Mouse (Mus musculus) megakaryocyte-erythroid progenitor cell, adult 5-6 weeks (primary cell): Measurements from ENCODE around the gene Ptma. TPM values are rescaled to one million over a fixed set of nuclear protein-coding genes. Genes with fewer than 3 reads are reported as not detected.
"Not testable (repeated sequence)": the region's sequence is repeated elsewhere in the genome, so short reads cannot be mapped to it uniquely, and the experiment has no call there.

Source experiments
- ATAC-seq: replicated peaks from 2 replicates; pipeline ENCODE4 v1.8.0; 2016; ENCODE audit warnings: mild to moderate bottlenecking, inconsistent platforms; ENCODE audit not compliant: severe bottlenecking, poor library complexity, low FRiP score, low TSS enrichment
- total RNA-seq, 2 experiments: library from RNA; stranded (forward) in 1 of 2; stranded (reverse) in 1 of 2; fragments of 200-1000, 215-1000 nt in 1 of 2; fragments of >200 nt in 1 of 2; fragmentation: Nextera tagmentation in 1 of 2; gene quantifications; 2 replicates each; pipeline ENCODE4 v1.2.3; 2014 to 2017

Gene Ptma
- total RNA-seq, 2 experiments from 2014 or later: 3,273 to 4,983 TPM

DNA sequence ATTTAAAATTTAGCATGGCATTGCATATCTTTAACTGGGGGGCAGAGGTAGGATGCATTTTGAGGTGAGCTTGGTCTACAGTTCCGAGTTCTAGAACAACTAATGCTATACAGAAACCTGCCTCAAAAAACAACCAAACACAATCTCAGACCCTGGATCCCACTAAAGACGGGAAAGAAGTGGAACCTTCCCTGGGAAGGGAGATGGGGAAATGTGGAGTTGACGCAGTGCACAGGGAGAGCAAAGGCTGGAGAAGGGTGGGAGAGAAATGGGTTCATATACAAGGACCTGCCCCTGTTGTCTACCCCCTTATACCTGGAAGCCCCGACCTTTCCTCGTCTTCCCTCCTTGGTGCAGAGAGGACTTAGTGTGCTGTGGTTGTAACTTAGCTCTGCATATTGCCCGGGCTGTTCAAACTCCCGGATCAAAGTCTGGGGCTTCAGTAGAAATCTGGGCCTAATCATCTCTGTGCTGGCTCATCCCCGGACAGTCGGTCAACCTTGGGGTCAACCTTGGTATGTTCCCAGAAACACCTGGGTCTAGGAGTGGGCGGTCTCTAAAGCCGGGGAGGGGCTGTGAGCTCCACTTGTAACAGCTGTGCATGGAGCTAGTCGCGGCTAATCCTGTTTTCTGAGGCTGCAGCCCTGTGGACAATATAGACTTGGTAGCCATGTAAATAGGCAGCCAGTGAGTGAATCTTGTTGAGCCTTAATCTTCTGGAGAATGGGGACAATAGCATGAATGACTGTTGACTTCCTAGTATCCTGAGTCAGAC is 5.2 kb downstream of the Ptma start:
- ATAC-seq: peak; percentile 20

DNA sequence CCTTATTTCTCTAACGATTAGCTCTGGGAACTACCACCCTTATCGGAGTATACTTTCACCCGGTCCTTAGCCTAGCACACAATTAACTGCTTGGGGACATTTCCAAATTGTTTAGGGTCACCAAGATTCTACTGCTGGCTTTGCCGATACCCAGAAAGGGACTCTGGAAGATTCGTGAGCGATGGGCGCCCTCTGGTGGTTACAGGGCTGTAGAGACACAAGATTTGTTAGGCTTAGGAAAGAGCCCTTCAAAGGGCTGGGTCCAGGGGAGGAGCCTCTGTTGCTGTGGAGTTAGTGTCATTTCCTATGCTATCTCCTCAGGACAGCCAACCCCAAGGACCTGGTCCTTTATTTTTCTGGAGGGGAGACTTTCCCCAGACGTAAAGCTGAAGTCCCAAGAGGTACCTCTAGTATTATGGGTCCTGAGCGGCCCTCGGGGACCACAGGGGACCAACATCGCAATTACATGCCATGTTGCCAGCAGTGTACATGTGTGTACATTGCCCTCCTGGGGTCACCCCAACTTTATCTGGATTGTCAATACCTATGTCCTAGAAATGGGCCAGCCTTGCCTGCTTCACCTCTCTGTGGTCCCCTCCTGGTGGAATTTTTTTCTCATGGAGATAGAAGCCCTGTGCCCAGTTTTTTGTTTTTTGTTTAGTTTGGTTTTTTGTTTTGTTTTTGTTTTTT is 6.0 kb downstream of the Ptma start:
- ATAC-seq: peak; percentile 65

DNA sequence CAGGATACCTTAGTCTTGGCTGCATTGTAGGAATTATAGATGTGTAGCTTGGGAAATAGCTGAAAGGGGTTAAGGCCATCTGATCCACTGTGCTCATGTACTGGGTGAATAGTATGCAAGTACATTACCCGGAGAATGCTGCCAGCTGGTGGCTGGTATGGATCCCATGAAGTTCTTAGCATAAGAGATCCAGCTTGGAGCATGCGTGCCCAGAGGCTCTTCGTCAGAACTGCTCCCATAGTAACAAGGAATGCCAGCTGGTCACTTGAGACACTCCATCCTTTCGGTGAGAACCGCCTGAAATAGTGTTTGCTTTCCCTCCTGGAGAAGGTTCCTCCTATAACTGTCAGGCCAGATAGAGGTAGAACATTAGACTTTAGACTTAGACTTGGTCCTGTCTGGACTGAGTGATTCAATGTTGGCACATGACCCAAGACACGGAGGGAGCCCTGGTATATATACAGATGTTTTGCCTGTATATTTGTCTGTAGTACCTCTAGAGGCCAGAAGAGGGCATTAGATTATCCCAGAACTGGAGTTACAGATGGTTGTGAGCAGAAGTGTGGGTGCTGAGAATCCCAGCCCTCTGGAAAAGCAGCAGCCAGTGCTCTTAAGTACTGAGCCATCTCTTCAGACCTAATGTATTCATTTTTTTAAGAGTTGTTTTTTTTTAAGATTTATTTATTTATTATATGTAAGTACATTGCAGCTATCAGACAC is 7.0 kb downstream of the Ptma start:
- no peak for ATAC-seq

DNA sequence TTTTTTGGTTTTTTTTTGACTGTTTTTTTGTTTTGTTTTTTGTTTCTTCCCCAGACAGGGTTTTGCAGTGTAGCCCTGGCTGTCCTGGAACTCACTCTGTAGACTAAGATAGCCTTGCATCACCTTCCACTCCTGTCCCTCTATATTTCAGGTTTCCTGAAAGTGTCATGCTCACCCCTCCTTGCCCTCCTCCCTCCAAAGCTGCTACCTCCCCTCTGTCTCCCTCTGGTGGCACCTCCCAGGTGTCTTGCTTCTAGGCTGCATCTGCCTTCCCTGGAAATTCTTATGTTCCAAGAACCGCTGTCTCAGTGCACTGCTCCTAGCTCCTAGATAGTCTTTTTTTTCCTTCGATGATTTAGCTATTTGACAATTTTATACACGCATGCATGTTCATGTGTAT is 11.9 kb downstream of the Ptma start:
- no peak for ATAC-seq

DNA sequence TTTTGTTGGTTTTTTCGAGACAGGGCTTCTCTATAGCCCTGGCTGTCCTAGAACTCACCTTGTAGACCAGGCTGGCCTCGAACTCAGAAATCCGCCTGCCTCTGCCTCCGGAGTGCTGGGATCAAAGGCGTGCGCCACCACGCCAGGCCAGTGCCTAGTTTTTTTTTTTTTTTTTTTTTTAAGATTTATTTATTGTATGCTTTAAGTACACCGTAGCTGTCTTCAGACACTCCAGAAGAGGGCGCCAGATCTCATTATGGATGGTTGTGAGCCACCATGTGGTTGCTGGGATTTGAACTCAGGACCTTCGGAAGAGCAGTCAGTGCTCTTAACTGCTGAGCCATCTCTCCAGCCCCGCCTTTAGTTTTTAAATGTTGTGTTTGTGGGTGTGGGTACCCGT is 13.1 kb downstream of the Ptma start:
- ATAC-seq: not testable (repeated sequence)

DNA sequence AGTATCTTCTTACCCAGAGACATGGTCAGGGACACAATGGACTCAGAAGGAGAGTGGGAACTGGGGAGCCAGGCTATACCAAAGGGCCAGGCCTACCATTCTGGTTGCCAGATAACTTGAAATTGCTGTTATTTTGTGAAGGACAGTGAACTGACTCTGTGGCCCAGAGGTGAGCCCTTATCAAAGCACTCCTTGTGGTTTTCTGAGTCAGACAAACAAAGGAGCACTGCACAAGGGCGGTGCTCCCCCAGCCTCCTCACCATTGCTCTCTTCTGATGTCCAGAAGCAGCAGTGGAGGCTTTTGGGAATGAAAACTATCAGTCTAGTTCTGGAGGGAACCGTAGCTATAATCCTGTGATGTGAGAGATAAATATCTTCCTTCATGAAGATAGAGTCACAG is 16.1 kb downstream of the Ptma start:
- peak; percentile 49 for ATAC-seq

DNA sequence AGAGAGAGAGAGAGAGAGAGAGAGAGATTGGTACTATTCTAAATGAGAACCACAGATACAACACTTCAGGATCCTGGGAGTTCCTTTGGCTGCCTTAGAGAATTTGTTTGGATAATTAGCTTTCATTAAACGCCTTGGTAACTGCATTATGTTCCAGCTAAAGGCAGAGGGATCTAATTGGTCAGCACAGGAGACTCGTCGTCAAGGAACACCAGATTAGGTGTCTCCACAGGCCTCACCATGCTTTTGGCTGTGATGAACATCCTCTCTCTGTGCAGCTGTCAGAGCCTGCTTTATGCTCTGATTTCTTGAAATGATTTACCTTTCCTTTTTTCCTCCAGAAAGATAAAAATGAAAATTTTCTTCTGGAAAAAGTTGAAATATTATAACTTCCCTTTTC is 20.3 kb downstream of the Ptma start:
- ATAC-seq: no peak

DNA sequence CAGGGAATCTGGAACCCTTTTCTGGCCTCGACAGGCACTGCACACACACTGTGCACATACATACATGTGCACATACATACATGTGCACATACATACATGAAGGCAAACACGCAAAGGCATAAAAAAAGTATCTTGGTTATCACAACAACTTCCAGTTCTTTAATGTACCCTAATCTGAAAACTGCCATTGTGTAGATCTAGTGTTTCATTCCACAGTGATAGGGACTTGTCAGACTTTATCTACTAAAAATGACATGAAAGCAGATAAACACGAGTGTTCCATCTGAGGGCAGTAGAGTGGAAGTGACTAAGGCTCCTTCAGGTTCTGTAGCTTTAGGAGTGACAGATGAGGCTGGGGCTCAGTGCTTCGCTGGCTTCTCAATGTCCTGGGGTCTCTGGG is 24.8 kb downstream of the Ptma start:
- ATAC-seq: no peak

DNA sequence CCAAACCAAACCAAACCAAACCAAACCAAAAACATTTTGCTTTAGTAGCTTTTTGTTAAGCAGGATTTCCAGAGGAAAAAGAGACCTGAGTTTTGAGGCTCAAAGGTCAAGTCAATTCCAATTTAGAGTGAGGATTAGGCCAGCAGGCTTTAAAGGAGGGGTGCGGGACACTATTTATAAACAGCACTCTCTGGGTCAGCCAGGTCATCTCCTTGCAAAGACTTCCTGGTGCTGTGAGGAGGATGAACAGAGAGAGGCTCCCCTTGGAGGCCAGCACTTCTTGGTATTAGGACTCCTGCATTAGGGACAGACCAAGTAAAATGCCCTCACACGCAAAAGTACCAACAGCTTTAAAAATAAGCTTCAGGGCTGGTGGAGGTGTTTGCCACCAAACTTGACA is 25.4 kb downstream of the Ptma start:
- no peak for ATAC-seq

DNA sequence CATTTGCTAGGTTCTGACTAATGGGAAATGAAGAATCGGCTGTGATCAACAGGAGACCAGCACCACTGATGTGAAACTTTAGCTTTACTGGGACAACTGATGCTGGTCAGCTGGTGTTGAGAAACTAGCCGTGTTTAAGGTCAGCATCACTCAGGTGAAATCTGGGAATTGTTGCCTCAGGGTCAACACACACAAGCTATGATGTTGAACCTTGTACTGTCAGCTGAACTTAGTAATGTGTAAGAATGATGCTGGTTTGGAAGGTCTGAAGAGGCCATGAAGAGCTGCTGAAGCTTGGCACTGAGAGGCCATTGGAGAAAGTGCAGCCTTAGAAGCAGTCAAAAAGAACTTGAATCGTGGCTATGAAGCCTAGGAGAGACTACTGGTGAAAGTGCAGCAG is 29.1 kb downstream of the Ptma start:
- no peak for ATAC-seq

DNA sequence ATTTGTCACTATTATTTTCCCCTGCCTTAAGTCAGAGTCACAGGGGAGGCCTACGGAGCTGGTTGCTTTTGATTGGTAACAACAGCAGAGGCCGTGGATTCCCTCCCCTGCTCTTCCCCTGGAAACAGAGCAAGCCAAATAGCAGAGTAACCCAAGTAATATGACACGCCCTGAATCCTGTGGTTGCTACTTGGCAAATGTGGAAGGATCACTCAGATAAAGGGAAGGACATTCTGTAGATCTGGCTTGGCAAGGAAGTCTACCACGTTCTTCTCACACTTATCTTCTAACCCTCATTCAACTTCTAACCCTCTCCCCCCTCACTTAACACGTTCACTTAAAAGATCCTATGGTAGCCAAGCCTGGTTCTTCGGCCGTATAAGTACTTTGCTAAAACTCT is 31.3 kb downstream of the Ptma start:
- ATAC-seq: peak; percentile 96

DNA sequence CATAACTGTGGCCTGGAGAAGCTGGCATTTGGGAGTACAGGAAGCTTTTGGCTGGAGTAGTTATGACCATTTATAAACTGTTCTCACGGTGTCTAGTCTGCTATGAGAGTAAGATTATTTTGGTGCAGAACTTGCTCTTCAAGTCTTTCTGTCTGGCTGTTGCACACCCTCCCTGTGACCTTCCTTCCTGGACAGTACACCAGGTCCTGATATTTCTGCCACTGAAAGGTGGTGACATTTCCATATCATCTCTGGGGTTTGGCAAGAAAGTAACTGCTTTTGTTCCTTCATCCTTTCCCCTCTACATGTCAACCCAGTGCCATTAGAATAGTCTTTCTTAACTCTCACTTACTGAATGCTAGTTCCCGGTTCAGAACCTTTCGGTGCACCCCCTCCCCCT is 32.7 kb downstream of the Ptma start:
- ATAC-seq: no peak

DNA sequence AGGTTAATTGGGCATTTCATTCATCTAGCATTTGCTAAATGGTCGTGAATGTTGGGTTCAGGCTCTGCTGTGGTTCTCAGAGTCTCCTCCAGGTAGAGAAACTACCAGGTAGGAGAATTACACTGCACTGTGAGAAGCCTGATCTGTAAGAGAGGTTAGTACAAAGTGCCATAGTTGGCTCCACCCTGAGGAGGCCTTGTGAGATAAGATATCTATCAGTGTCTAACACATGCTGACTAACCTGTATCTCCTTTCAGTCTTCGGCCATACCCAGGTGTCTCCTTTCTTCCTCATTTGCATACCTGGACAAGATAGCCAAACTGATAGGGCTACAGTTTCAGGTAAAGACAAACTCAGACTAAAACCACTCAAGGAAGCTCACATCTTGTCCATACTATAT is 36.1 kb downstream of the Ptma start:
- ATAC-seq: no peak

DNA sequence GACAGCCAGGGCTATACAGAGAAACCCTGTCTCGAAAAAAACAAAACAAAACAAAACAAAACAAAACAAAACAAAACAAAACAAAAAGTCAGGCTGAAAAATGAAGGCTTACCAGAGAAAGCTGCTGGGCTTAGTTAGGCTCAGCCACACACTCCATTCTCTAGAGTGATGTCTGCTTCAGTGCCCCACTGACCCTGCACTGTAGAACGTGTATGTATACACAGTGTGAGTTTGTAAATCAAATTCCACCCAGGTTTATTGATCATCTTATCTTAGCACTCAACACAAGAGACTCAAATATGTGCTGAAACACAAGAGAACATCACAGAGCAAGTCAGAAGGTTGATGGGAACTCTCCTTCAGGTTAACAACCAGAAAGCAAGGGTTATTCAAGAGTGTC is 41.9 kb downstream of the Ptma start:
- no peak for ATAC-seq

DNA sequence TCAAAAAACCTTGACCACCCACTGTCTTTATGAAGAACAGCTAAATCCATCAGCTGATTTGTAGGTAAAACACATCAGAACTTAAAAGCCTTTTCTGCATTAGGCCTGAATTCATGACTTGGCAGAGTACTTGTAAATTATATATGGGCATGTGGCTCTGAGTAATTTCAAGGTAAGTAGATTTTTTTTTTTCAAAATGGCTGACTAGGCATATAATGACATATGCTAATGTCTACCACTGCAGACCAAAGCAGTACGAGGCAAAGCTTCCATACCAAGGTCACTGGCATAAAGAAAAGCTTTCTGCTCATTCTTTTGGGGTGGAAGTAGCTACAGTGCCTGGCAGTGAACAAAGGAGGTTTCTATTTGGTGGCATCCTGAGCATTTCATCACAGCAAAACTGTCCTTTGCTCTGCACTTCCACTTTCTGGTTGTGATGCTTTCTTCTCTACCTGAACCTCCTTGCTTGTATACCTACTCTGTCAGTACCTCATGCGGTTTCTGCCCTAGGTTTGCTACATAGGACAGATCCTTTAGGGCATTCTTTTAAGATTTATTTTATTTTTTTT is 42.9 kb downstream of the Ptma start:
- no peak for ATAC-seq

DNA sequence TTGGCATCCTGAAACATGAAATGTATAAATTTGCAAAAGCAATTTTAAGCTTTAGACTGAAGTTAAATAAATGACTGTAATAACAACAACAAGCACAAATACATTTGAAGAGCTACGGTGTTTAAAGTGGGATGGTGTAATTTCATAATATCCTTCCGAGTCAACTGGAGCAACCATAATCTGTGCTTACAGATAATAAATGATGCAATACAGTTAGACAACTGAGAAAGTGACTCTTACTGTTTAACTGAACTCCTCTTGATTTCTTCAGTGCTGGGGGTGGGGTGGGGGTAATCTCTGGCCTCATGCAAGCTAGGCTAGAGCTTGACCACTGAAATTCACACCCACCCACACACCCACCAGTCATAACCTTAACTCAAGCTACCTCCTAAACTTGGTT is 44.9 kb downstream of the Ptma start:
- ATAC-seq: no peak

DNA sequence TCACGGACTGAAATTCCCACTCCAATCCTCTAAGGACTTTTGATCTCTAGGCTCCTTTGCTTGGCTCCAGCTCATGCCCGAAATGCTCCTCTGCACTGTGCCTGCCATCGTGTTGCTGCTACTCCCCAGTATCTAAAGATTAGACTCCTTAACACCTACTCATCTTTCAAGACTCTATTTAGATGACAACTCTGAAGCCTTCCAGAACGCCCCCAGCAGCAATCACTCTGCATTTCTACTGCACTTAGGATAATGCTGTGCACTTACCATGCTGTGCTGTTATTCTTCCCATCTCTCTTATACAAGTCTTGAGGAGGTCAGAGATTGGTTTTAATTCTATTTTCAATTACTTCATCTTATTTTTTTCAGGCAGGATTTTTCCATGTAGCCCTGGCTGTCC is 45.4 kb downstream of the Ptma start:
- ATAC-seq: no peak
